Mouse (Mus musculus): Measurements from ENCODE around the gene 9330182L06Rik. TPM values are rescaled to one million over a fixed set of nuclear protein-coding genes. Genes with fewer than 3 reads are reported as not detected.

The 9330182L06Rik gene
- polyA plus RNA-seq, 1 experiment from 2014 or later = 5.2 TPM

DNA sequence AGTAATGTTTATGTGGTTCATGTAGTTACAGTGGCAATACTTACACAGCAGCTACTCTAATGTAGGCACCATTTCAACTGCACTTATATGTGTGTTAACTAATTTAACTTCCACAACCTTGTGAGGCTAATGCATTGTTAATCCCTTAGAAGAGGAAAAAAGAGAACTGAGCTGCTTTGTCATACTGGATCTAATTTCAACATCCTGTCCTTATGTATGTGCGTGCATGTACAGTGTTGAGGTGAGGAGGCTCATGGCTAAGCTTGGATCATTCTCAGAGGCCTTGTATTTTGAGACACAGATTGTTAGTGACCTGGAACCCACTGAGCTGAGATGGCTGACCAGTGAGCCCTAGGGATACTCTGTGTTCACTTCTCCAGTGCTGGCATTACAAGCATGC, 88.3 kb downstream of the 9330182L06Rik start:
- no peaks in the 10 kb centered on the region for H3K4me1 ChIP-seq (ENCODE audit: control insufficient read depth, insufficient read depth, low read length)
- H3K27me3 ChIP-seq (ENCODE audit: control insufficient read depth, insufficient read depth, low read length) = no peaks in the 10 kb centered on the region
- no peak overlapping the region for H3K4me3 ChIP-seq (ENCODE audit: low read depth, low read length)
- WGBS = 97% methylated on average over 1 of the region's 1 CpGs
- no peaks in the 10 kb centered on the region for H3K36me3 ChIP-seq (ENCODE audit: control insufficient read depth, insufficient read depth, low read length)
- ATAC-seq (ENCODE audit: low FRiP score) (no peak), DNase-seq (ENCODE audit: low spot score, missing footprints) (no peak)
- H3K9ac ChIP-seq (ENCODE audit: low read length) = no peak overlapping the region
- no peak overlapping the region for H3K4me2 ChIP-seq
- no peak overlapping the region for H3K27ac ChIP-seq (ENCODE audit: low read depth, low read length)
- H3K9me3 ChIP-seq (ENCODE audit: control insufficient read depth, low read length) = no peaks in the 10 kb centered on the region

DNA sequence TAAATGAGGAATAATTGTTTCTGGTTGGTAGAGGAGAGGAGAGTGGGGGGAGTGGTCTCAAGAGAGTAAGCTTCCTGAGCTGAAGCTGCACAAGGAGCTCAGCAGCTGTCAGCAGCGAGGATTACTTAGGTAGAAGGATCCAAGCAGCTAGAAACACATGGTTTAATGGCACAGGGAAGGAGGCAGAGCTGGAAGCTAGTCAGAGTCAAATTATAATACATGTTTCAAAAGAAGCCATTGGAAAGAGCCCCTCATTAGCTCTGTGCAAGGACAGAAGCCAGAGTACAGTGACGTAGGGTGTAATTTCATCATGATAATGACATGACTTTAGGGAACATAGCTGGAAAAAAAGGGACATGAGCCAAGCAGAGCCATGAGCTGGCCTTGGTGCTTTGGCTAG, 92.2 kb downstream of the 9330182L06Rik start:
- no peak overlapping the region for H3K4me2 ChIP-seq
- H3K4me3 ChIP-seq (ENCODE audit: low read depth, low read length) = no peak overlapping the region
- no peaks in the 10 kb centered on the region for H3K4me1 ChIP-seq (ENCODE audit: control insufficient read depth, insufficient read depth, low read length)
- DNase-seq (ENCODE audit: low spot score, missing footprints) (no peak), ATAC-seq (ENCODE audit: low FRiP score) (peak; percentile 59; the same call in 1 of the 2 replicates)
- H3K27ac ChIP-seq (ENCODE audit: low read depth, low read length) = peak overlapping the region; percentile 8; the same call in 1 of the 2 replicates
- H3K9me3 ChIP-seq (ENCODE audit: control insufficient read depth, low read length) = no peaks in the 10 kb centered on the region
- no peak overlapping the region for H3K9ac ChIP-seq (ENCODE audit: low read length)
- 37% methylated on average over 2 of the region's 2 CpGs for WGBS
- H3K27me3 ChIP-seq (ENCODE audit: control insufficient read depth, insufficient read depth, low read length) = no peaks in the 10 kb centered on the region
- H3K36me3 ChIP-seq (ENCODE audit: control insufficient read depth, insufficient read depth, low read length) = no peaks in the 10 kb centered on the region

GRCm38 (mm10) chr5:9361982-9362661, 96.2 kb downstream of the 9330182L06Rik start:
- Histone ChIP-seq H3K9me3 (ENCODE audit: control insufficient read depth, low read length) (no peaks in the 10 kb centered on the region), H3K27me3 (ENCODE audit: control insufficient read depth, insufficient read depth, low read length) (no peaks in the 10 kb centered on the region), H3K4me1 (ENCODE audit: control insufficient read depth, insufficient read depth, low read length) (no peaks in the 10 kb centered on the region), H3K27ac (ENCODE audit: low read depth, low read length) (no peak overlapping the region), H3K4me3 (ENCODE audit: low read depth, low read length) (no peak overlapping the region), H3K36me3 (ENCODE audit: control insufficient read depth, insufficient read depth, low read length) (no peaks in the 10 kb centered on the region), H3K9ac (ENCODE audit: low read length) (no peak overlapping the region), H3K4me2 (no peak overlapping the region)
- DNase-seq (ENCODE audit: low spot score, missing footprints) = no peak
- 79% methylated on average over 7 of the region's 7 CpGs for WGBS
- ATAC-seq (ENCODE audit: low FRiP score) = no peak

- DNase-seq (ENCODE audit: low spot score, missing footprints) = no peak
- Histone ChIP-seq H3K4me2 (no peak overlapping the region), H3K36me3 (ENCODE audit: control insufficient read depth, insufficient read depth, low read length) (no peaks in the 10 kb centered on the region), H3K9me3 (ENCODE audit: control insufficient read depth, low read length) (no peaks in the 10 kb centered on the region), H3K9ac (ENCODE audit: low read length) (no peak overlapping the region), H3K27me3 (ENCODE audit: control insufficient read depth, insufficient read depth, low read length) (no peaks in the 10 kb centered on the region), H3K4me1 (ENCODE audit: control insufficient read depth, insufficient read depth, low read length) (no peaks in the 10 kb centered on the region), H3K27ac (ENCODE audit: low read depth, low read length) (no peak overlapping the region), H3K4me3 (ENCODE audit: low read depth, low read length) (no peak overlapping the region)
- ATAC-seq (ENCODE audit: low FRiP score) = 0 out of 2 replicates have a peak, but pooled peaks have one; percentile 27
- WGBS = 82% methylated on average over 1 of the region's 1 CpGs
These were observed 99.0 kb downstream of the 9330182L06Rik start for GRCm38 (mm10) chr5:9364937-9365336.

DNA sequence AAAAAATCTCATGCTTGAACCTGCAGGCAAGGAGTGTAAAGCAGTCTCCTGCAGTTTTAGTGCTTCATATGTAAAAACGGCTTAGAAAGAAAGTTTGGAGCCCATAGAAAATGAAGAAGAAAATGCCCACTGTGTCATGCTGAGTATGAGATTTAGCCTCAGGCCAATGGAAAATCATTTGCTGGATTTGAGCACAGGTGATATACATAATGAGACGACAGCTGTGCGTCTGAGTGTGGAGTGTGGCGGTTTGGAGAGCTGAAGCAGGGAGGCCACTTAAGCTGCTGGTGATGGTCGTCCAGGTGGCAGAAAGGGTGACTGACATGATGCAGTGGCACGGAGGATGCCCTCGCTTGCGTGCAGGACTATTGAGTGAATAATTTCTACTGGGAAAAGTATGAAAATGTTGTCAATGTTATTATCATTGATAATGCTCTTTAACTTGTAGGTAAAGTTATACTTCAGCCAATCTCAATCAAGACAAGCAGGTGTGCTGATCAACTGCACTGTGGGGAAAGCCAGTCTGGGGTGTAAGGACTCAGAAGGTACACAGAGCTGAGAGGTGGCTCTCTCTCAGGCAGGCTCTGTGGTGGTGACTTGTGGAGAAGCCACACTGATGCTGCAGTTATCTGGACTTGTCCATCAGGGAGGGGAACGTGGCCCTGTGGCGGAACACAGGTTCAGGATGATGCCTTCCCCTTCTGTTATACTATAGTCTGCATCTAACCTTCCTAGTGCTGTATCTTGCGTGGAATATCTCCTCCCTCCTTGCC, 102.2 kb downstream of the 9330182L06Rik start:
- no peak overlapping the region for H3K9ac ChIP-seq (ENCODE audit: low read length)
- no peaks in the 10 kb centered on the region for H3K4me1 ChIP-seq (ENCODE audit: control insufficient read depth, insufficient read depth, low read length)
- WGBS = 67% methylated on average over 11 of the region's 11 CpGs
- H3K27ac ChIP-seq (ENCODE audit: low read depth, low read length) = no peak overlapping the region
- DNase-seq (ENCODE audit: low spot score, missing footprints) = no peak
- H3K9me3 ChIP-seq (ENCODE audit: control insufficient read depth, low read length) = no peaks in the 10 kb centered on the region
- H3K4me2 ChIP-seq = no peak overlapping the region
- no peak for ATAC-seq (ENCODE audit: low FRiP score)
- H3K4me3 ChIP-seq (ENCODE audit: low read depth, low read length) = no peak overlapping the region
- no peaks in the 10 kb centered on the region for H3K36me3 ChIP-seq (ENCODE audit: control insufficient read depth, insufficient read depth, low read length)
- no peaks in the 10 kb centered on the region for H3K27me3 ChIP-seq (ENCODE audit: control insufficient read depth, insufficient read depth, low read length)

GRCm38 (mm10) chr5:9371127-9371526, 105.2 kb downstream of the 9330182L06Rik start:
- Histone ChIP-seq H3K4me3 (ENCODE audit: low read depth, low read length) (no peak overlapping the region), H3K27me3 (ENCODE audit: control insufficient read depth, insufficient read depth, low read length) (no peaks in the 10 kb centered on the region), H3K4me2 (no peak overlapping the region), H3K9me3 (ENCODE audit: control insufficient read depth, low read length) (no peaks in the 10 kb centered on the region), H3K4me1 (ENCODE audit: control insufficient read depth, insufficient read depth, low read length) (no peaks in the 10 kb centered on the region), H3K9ac (ENCODE audit: low read length) (no peak overlapping the region), H3K36me3 (ENCODE audit: control insufficient read depth, insufficient read depth, low read length) (no peaks in the 10 kb centered on the region), H3K27ac (ENCODE audit: low read depth, low read length) (no peak overlapping the region)
- 92% methylated on average over 3 of the region's 3 CpGs for WGBS
- ATAC-seq (ENCODE audit: low FRiP score) = no peak
- no peak for DNase-seq (ENCODE audit: low spot score, missing footprints)

DNA sequence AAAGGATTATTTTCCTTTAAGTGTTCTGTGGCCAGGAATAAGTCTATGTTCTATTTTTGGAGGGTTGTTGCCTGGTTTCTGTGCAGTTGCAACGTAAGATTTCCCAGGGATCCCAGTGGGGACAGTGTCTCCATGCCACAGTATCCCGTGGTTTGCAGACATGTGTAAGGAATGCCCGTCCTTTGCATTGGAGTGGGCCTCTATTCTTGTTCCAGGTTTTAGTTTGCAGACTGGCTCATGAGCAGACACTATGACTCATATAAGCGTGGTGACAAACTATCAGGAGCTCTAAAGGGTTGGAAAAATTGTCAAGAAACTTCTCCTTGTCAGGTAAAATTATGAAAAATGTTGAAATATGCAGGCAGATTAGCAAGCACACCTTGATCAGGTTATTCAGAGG, 107.4 kb downstream of the 9330182L06Rik start:
- Histone ChIP-seq H3K36me3 (ENCODE audit: control insufficient read depth, insufficient read depth, low read length) (no peaks in the 10 kb centered on the region), H3K27me3 (ENCODE audit: control insufficient read depth, insufficient read depth, low read length) (no peaks in the 10 kb centered on the region), H3K4me2 (no peak overlapping the region), H3K9me3 (ENCODE audit: control insufficient read depth, low read length) (no peaks in the 10 kb centered on the region), H3K9ac (ENCODE audit: low read length) (no peak overlapping the region), H3K27ac (ENCODE audit: low read depth, low read length) (no peak overlapping the region), H3K4me3 (ENCODE audit: low read depth, low read length) (no peak overlapping the region), H3K4me1 (ENCODE audit: control insufficient read depth, insufficient read depth, low read length) (no peaks in the 10 kb centered on the region)
- no peak for ATAC-seq (ENCODE audit: low FRiP score)
- no peak for DNase-seq (ENCODE audit: low spot score, missing footprints)
- 86% methylated on average over 4 of the region's 4 CpGs for WGBS

DNA sequence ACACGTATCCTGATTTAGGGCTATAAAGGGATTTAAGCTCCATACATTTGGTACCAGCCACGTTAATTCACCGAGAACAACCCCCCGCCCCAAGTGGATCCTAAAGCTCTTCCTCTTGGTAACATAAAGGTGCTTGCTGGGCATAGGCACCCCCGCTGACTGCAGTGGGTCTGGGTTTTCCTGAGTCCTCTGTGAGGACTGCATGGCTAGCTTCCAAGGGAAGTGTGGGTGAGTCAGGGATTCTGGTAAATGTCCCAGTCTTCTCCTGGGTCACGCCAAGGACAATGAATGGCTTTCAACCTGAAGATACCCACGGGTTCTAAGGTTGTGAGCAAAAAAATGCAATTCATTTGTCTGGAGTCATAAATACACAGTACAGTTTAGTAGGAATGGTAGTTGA, 124.0 kb downstream of the 9330182L06Rik start:
- ATAC-seq (ENCODE audit: low FRiP score) (no peak), DNase-seq (ENCODE audit: low spot score, missing footprints) (no peak)
- Histone ChIP-seq H3K4me1 (ENCODE audit: control insufficient read depth, insufficient read depth, low read length) (no peaks in the 10 kb centered on the region), H3K36me3 (ENCODE audit: control insufficient read depth, insufficient read depth, low read length) (no peaks in the 10 kb centered on the region), H3K27ac (ENCODE audit: low read depth, low read length) (no peak overlapping the region), H3K9ac (ENCODE audit: low read length) (no peak overlapping the region), H3K9me3 (ENCODE audit: control insufficient read depth, low read length) (no peaks in the 10 kb centered on the region), H3K4me3 (ENCODE audit: low read depth, low read length) (no peak overlapping the region), H3K27me3 (ENCODE audit: control insufficient read depth, insufficient read depth, low read length) (no peaks in the 10 kb centered on the region), H3K4me2 (no peak overlapping the region)
- 89% methylated on average over 7 of the region's 7 CpGs for WGBS

GRCm38 (mm10) chr5:9391858-9392393, 126.0 kb downstream of the 9330182L06Rik start:
- Histone ChIP-seq H3K9me3 (ENCODE audit: control insufficient read depth, low read length) (no peaks in the 10 kb centered on the region), H3K27ac (ENCODE audit: low read depth, low read length) (no peak overlapping the region), H3K9ac (ENCODE audit: low read length) (no peak overlapping the region), H3K4me2 (no peak overlapping the region), H3K36me3 (ENCODE audit: control insufficient read depth, insufficient read depth, low read length) (no peaks in the 10 kb centered on the region), H3K27me3 (ENCODE audit: control insufficient read depth, insufficient read depth, low read length) (no peaks in the 10 kb centered on the region), H3K4me1 (ENCODE audit: control insufficient read depth, insufficient read depth, low read length) (no peaks in the 10 kb centered on the region), H3K4me3 (ENCODE audit: low read depth, low read length) (no peak overlapping the region)
- WGBS = 64% methylated on average over 1 of the region's 1 CpGs
- DNase-seq (ENCODE audit: low spot score, missing footprints) (no peak), ATAC-seq (ENCODE audit: low FRiP score) (no peak)

Data from midbrain, embryonic 11.5 days (tissue).